Mouse (Mus musculus): ENCODE data around the gene Bmpr1b. TPM values are rescaled to one million over a fixed set of nuclear protein-coding genes. Genes with fewer than 3 reads are reported as not detected.

Bmpr1b gene
- polyA plus RNA-seq, 1 experiment from 2014 or later, result 1.1 TPM

GRCm38 (mm10) chr3:142089684-142090083, 79.5 kb downstream of the Bmpr1b start:
- H3K27me3 ChIP-seq (replicated peaks; ENCODE audit: control insufficient read depth, insufficient read depth, low read length), result no peaks in the 10 kb centered on the region
- H3K4me2 ChIP-seq (ENCODE audit: low read depth, low read length), result no peak overlapping the region
- H3K36me3 ChIP-seq (ENCODE audit: control insufficient read depth, insufficient read depth, low read length), result no peaks in the 10 kb centered on the region
- ATAC-seq, result no peak
- H3K4me3 ChIP-seq (ENCODE audit: low read length), result no peak overlapping the region
- no peak overlapping the region for H3K27ac ChIP-seq (ENCODE audit: low read length)
- 62% methylated on average over 4 of the region's 4 CpGs for WGBS
- H3K4me1 ChIP-seq (ENCODE audit: control insufficient read depth, insufficient read depth, low read length), result no peaks in the 10 kb centered on the region
- no peak overlapping the region for H3K9ac ChIP-seq (ENCODE audit: low read depth, low read length)
- no peaks in the 10 kb centered on the region for H3K9me3 ChIP-seq (ENCODE audit: control insufficient read depth, low read length)

GRCm38 (mm10) chr3:142085938-142086337, 83.3 kb downstream of the Bmpr1b start:
- H3K4me2 ChIP-seq (ENCODE audit: low read depth, low read length), result no peak overlapping the region

GRCm38 (mm10) chr3:142084091-142084490, 85.1 kb downstream of the Bmpr1b start:
- H3K27ac ChIP-seq (ENCODE audit: low read length), result no peak overlapping the region
- H3K36me3 ChIP-seq (ENCODE audit: control insufficient read depth, insufficient read depth, low read length), result no peaks in the 10 kb centered on the region
- no peak overlapping the region for H3K4me2 ChIP-seq (ENCODE audit: low read depth, low read length)
- H3K9ac ChIP-seq (ENCODE audit: low read depth, low read length), result no peak overlapping the region
- ATAC-seq, result no peak
- H3K4me3 ChIP-seq (ENCODE audit: low read length), result no peak overlapping the region
- no peaks in the 10 kb centered on the region for H3K27me3 ChIP-seq (replicated peaks; ENCODE audit: control insufficient read depth, insufficient read depth, low read length)
- H3K4me1 ChIP-seq (ENCODE audit: control insufficient read depth, insufficient read depth, low read length), result no peaks in the 10 kb centered on the region
- no peaks in the 10 kb centered on the region for H3K9me3 ChIP-seq (ENCODE audit: control insufficient read depth, low read length)
- WGBS, result 34% methylated on average over 1 of the region's 1 CpGs

More at GRCm38 (mm10) chr3:142085938-142086337, 83.3 kb downstream of the Bmpr1b start:
- Histone ChIP-seq H3K36me3 (ENCODE audit: control insufficient read depth, insufficient read depth, low read length) (no peaks in the 10 kb centered on the region), H3K4me3 (ENCODE audit: low read length) (no peak overlapping the region), H3K27me3 (replicated peaks; ENCODE audit: control insufficient read depth, insufficient read depth, low read length) (no peaks in the 10 kb centered on the region), H3K9ac (ENCODE audit: low read depth, low read length) (no peak overlapping the region), H3K4me1 (ENCODE audit: control insufficient read depth, insufficient read depth, low read length) (no peaks in the 10 kb centered on the region), H3K27ac (ENCODE audit: low read length) (no peak overlapping the region), H3K9me3 (ENCODE audit: control insufficient read depth, low read length) (no peaks in the 10 kb centered on the region)
- 68% methylated on average over 3 of the region's 3 CpGs for WGBS
- ATAC-seq, result no peak

- Histone ChIP-seq H3K9me3 (ENCODE audit: control insufficient read depth, low read length) (no peaks in the 10 kb centered on the region), H3K4me2 (ENCODE audit: low read depth, low read length) (no peak overlapping the region), H3K36me3 (ENCODE audit: control insufficient read depth, insufficient read depth, low read length) (no peaks in the 10 kb centered on the region), H3K4me1 (ENCODE audit: control insufficient read depth, insufficient read depth, low read length) (no peaks in the 10 kb centered on the region), H3K27me3 (replicated peaks; ENCODE audit: control insufficient read depth, insufficient read depth, low read length) (no peaks in the 10 kb centered on the region), H3K9ac (ENCODE audit: low read depth, low read length) (no peak overlapping the region), H3K27ac (ENCODE audit: low read length) (no peak overlapping the region), H3K4me3 (ENCODE audit: low read length) (no peak overlapping the region)
- peak; percentile 87 for ATAC-seq
- 45% methylated on average over 3 of the region's 3 CpGs for WGBS
Measured at GRCm38 (mm10) chr3:142077723-142078302, 91.4 kb downstream of the Bmpr1b start.

- ATAC-seq, result no peak
- 67% methylated on average over 5 of the region's 5 CpGs for WGBS
- H3K9me3 ChIP-seq (ENCODE audit: control insufficient read depth, low read length), result no peaks in the 10 kb centered on the region
- H3K27me3 ChIP-seq (replicated peaks; ENCODE audit: control insufficient read depth, insufficient read depth, low read length), result no peaks in the 10 kb centered on the region
- H3K27ac ChIP-seq (ENCODE audit: low read length), result no peak overlapping the region
- no peak overlapping the region for H3K4me2 ChIP-seq (ENCODE audit: low read depth, low read length)
- no peak overlapping the region for H3K4me3 ChIP-seq (ENCODE audit: low read length)
- H3K4me1 ChIP-seq (ENCODE audit: control insufficient read depth, insufficient read depth, low read length), result no peaks in the 10 kb centered on the region
- H3K36me3 ChIP-seq (ENCODE audit: control insufficient read depth, insufficient read depth, low read length), result no peaks in the 10 kb centered on the region
- no peak overlapping the region for H3K9ac ChIP-seq (ENCODE audit: low read depth, low read length)
Measured at GRCm38 (mm10) chr3:142071601-142072000, 97.6 kb downstream of the Bmpr1b start.

- no peak overlapping the region for H3K4me2 ChIP-seq (ENCODE audit: low read depth, low read length)
- no peaks in the 10 kb centered on the region for H3K4me1 ChIP-seq (ENCODE audit: control insufficient read depth, insufficient read depth, low read length)
- no peaks in the 10 kb centered on the region for H3K36me3 ChIP-seq (ENCODE audit: control insufficient read depth, insufficient read depth, low read length)
- no peak overlapping the region for H3K27ac ChIP-seq (ENCODE audit: low read length)
- ATAC-seq, result no peak
- H3K4me3 ChIP-seq (ENCODE audit: low read length), result no peak overlapping the region
- no peaks in the 10 kb centered on the region for H3K9me3 ChIP-seq (ENCODE audit: control insufficient read depth, low read length)
- no peak overlapping the region for H3K9ac ChIP-seq (ENCODE audit: low read depth, low read length)
- H3K27me3 ChIP-seq (replicated peaks; ENCODE audit: control insufficient read depth, insufficient read depth, low read length), result no peaks in the 10 kb centered on the region
- WGBS, result 60% methylated on average over 1 of the region's 1 CpGs
Measured at GRCm38 (mm10) chr3:142066792-142067346, 102.4 kb downstream of the Bmpr1b start.

- Histone ChIP-seq H3K9me3 (ENCODE audit: control insufficient read depth, low read length) (no peaks in the 10 kb centered on the region), H3K4me2 (ENCODE audit: low read depth, low read length) (no peak overlapping the region), H3K27me3 (replicated peaks; ENCODE audit: control insufficient read depth, insufficient read depth, low read length) (no peaks in the 10 kb centered on the region), H3K4me3 (ENCODE audit: low read length) (no peak overlapping the region), H3K36me3 (ENCODE audit: control insufficient read depth, insufficient read depth, low read length) (no peaks in the 10 kb centered on the region), H3K4me1 (ENCODE audit: control insufficient read depth, insufficient read depth, low read length) (no peaks in the 10 kb centered on the region), H3K27ac (ENCODE audit: low read length) (no peak overlapping the region), H3K9ac (ENCODE audit: low read depth, low read length) (no peak overlapping the region)
- whole genome bisulfite sequencing, result 39% methylated on average over 5 of the region's 5 CpGs
- no peak for ATAC-seq
Measured at GRCm38 (mm10) chr3:142065111-142065510, 104.1 kb downstream of the Bmpr1b start.

GRCm38 (mm10) chr3:142063536-142064226, 105.5 kb downstream of the Bmpr1b start:
- no peaks in the 10 kb centered on the region for H3K27me3 ChIP-seq (replicated peaks; ENCODE audit: control insufficient read depth, insufficient read depth, low read length)
- ATAC-seq, result no peak
- no peak overlapping the region for H3K4me3 ChIP-seq (ENCODE audit: low read length)
- no peak overlapping the region for H3K9ac ChIP-seq (ENCODE audit: low read depth, low read length)
- H3K4me1 ChIP-seq (ENCODE audit: control insufficient read depth, insufficient read depth, low read length), result no peaks in the 10 kb centered on the region
- H3K27ac ChIP-seq (ENCODE audit: low read length), result no peak overlapping the region
- 49% methylated on average over 12 of the region's 12 CpGs for WGBS
- H3K9me3 ChIP-seq (ENCODE audit: control insufficient read depth, low read length), result no peaks in the 10 kb centered on the region
- H3K36me3 ChIP-seq (ENCODE audit: control insufficient read depth, insufficient read depth, low read length), result no peaks in the 10 kb centered on the region
- no peak overlapping the region for H3K4me2 ChIP-seq (ENCODE audit: low read depth, low read length)

GRCm38 (mm10) chr3:142061267-142061666, 108.0 kb downstream of the Bmpr1b start:
- no peak overlapping the region for H3K9ac ChIP-seq (ENCODE audit: low read depth, low read length)
- H3K36me3 ChIP-seq (ENCODE audit: control insufficient read depth, insufficient read depth, low read length), result no peaks in the 10 kb centered on the region
- no peaks in the 10 kb centered on the region for H3K27me3 ChIP-seq (replicated peaks; ENCODE audit: control insufficient read depth, insufficient read depth, low read length)
- H3K4me3 ChIP-seq (ENCODE audit: low read length), result no peak overlapping the region
- ATAC-seq, result no peak
- H3K27ac ChIP-seq (ENCODE audit: low read length), result no peak overlapping the region
- no peaks in the 10 kb centered on the region for H3K4me1 ChIP-seq (ENCODE audit: control insufficient read depth, insufficient read depth, low read length)
- H3K4me2 ChIP-seq (ENCODE audit: low read depth, low read length), result no peak overlapping the region
- no peaks in the 10 kb centered on the region for H3K9me3 ChIP-seq (ENCODE audit: control insufficient read depth, low read length)
- WGBS, result 86% methylated on average over 5 of the region's 5 CpGs
